Mouse (Mus musculus): ENCODE data around the gene Zfp709. TPM values are rescaled to one million over a fixed set of nuclear protein-coding genes. Genes with fewer than 3 reads are reported as not detected.

The Zfp709 gene
- total and polyA plus RNA-seq, 3 experiments, result 3.0 to 7.2 TPM; not detected in 1

DNA sequence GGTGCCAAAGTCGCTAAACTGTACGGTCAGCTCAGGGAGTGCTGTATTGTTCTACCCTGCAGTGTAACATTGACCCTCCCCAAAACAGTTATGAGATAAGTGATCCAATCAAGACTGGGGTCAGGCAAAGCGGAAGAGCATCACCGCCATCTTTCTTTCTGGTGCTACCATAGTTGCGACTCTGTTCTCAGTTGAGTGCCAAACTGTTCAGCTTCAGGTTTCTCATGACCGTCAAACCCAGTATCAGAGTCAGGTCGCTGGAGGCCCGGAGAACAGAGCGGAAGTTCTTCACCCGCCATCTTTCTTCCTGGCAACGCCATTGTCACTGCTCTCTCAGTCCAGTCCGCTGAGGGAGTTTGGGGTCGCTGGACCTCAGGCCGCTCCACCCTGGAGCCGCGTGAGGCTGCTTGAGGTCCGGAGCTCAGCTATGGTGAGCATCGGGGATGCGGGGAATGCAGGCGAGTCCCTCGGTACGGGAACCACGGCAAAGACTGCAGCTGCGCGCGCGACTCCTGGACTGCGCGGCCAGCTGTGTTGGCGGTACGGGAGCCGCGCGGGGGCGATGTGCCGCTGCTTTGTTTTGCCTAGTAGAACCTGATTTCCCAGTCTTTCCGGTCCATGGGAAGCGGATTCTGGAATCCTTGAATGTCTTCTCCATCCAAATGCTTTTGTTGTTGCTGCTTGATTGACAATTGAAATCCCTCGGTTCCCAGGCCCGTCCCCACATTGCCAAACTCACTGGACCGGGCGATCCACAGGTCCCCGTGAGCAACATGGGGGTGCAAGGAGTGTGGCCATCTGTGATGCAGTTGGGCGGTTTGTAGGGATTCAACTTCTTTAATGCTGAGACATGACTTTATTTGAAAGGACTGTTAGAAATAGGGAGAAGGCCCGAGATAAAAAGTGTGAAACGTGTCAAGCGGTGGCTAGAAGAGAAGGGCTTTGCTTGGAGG is 26.8 kb downstream of the Zfp709 start, which contains the start of the genes Zfp882 and Zfp617 (continued):
- no peak for TF ChIP-seq POLR2AphosphoS5 (IDR thresholded peaks at IDR 0.05; ENCODE audit: borderline replicate concordance, low read depth, low read length)
- 0 out of 2 replicates have a peak, but pooled peaks have one; percentile 49 for TF ChIP-seq TBP (IDR thresholded peaks at IDR 0.05; ENCODE audit: low read depth, low read length)
- peak; percentile 26; the same call in 1 of the 2 replicates for TF ChIP-seq POLR2AphosphoS2 (IDR thresholded peaks at IDR 0.05; ENCODE audit: low read length)
- peak; percentile 87 for TF ChIP-seq MXI1 (IDR thresholded peaks at IDR 0.05; ENCODE audit: low read depth, low read length)
- peak; percentile 74 for TF ChIP-seq SIN3A (IDR thresholded peaks at IDR 0.05; ENCODE audit: low read length)

GRCm38 (mm10) chr8:71912286-71912685 is 30.5 kb downstream of the Zfp709 start:
- H3K79me2 ChIP-seq (ENCODE audit: control insufficient read depth, insufficient read depth, low read length, poor library complexity), result peaks cover 36% of the 10 kb centered on the region
- peaks cover 3 to 13% of the 10 kb centered on the region in 2 experiments for H3K4me1 ChIP-seq (ENCODE audit: control insufficient read depth in 1 of 2, insufficient read depth in 2 of 2, low read length in 2 of 2)
- TF ChIP-seq ZC3H11A (IDR thresholded peaks at IDR 0.05; ENCODE audit: low read depth, low read length), result no peak
- no peak for TF ChIP-seq KAT2A (conservative IDR thresholded peaks at IDR 0.05; ENCODE audit: low read depth, low read length)
- TF ChIP-seq TCF12 (IDR thresholded peaks at IDR 0.05; ENCODE audit: low read depth, low read length), result no peak
- TF ChIP-seq MAFK (IDR thresholded peaks at IDR 0.05; ENCODE audit: borderline replicate concordance, low read depth, low read length), result no peak
- TF ChIP-seq RAD21 (IDR thresholded peaks at IDR 0.05; ENCODE audit: low read depth, low read length), result no peak
- TF ChIP-seq MAZ (IDR thresholded peaks at IDR 0.05; ENCODE audit: low read depth, low read length), result no peak
- no peak for TF ChIP-seq CHD2 (IDR thresholded peaks at IDR 0.05; ENCODE audit: low read length)
- TF ChIP-seq USF2 (IDR thresholded peaks at IDR 0.05; ENCODE audit: borderline replicate concordance in 1 of 2, insufficient read depth in 1 of 2, low read depth in 1 of 2, low read length in 2 of 2), result no peak
- no peak for TF ChIP-seq NRF1 (IDR thresholded peaks at IDR 0.05; ENCODE audit: insufficient read depth, low read depth, low read length, poor library complexity, severe bottlenecking)
- TF ChIP-seq POLR2AphosphoS5 (IDR thresholded peaks at IDR 0.05; ENCODE audit: borderline replicate concordance, low read depth, low read length), result no peak
- no peak for TF ChIP-seq NELFE (IDR thresholded peaks at IDR 0.05; ENCODE audit: low read depth, low read length)
- no peak for TF ChIP-seq MEF2A (IDR thresholded peaks at IDR 0.05; ENCODE audit: extremely low read depth, insufficient replicate concordance, low read depth, low read length, poor library complexity, severe bottlenecking)
- no peak for TF ChIP-seq ZNF384 (IDR thresholded peaks at IDR 0.05; ENCODE audit: low read depth, low read length)
- TF ChIP-seq TAL1 (IDR thresholded peaks at IDR 0.05; ENCODE audit: low read length), result no peak
- no peak for TF ChIP-seq CTCF (IDR thresholded peaks at IDR 0.05 in 2 of 3, conservative IDR thresholded peaks at IDR 0.05 in 1 of 3; ENCODE audit: control insufficient read depth in 1 of 3, insufficient read depth in 1 of 3, low read depth in 2 of 3, low read length in 3 of 3, poor library complexity in 1 of 3, severe bottlenecking in 1 of 3)
- TF ChIP-seq E2F4 (IDR thresholded peaks at IDR 0.05; ENCODE audit: borderline replicate concordance, low read depth, low read length), result no peak
- TF ChIP-seq MYB (IDR thresholded peaks at IDR 0.05; ENCODE audit: low read depth, low read length), result no peak
- TF ChIP-seq GABPA (IDR thresholded peaks at IDR 0.05; ENCODE audit: low read depth, low read length), result no peak
- no peak for TF ChIP-seq HCFC1 (IDR thresholded peaks at IDR 0.05; ENCODE audit: low read depth, low read length)
- H3K27me3 ChIP-seq (ENCODE audit: control insufficient read depth in 1 of 2, insufficient read depth in 2 of 2, low read length in 2 of 2), result no peaks in the 10 kb centered on the region
- no peak for DNase-seq (ENCODE audit: low read depth, low spot score)
- no peak overlapping the region for H3K4me3 ChIP-seq (ENCODE audit: control insufficient read depth in 1 of 2, insufficient read depth in 1 of 2, low read depth in 2 of 2, low read length in 2 of 2)
- H3K9ac ChIP-seq (ENCODE audit: control insufficient read depth, low read depth, low read length, poor library complexity, severe bottlenecking), result no peak overlapping the region
- no peaks in the 10 kb centered on the region for H3K9me3 ChIP-seq (replicated peaks; ENCODE audit: insufficient read depth, low read length)
- H3K36me3 ChIP-seq (ENCODE audit: control insufficient read depth in 1 of 2, insufficient read depth in 2 of 2, low read length in 2 of 2), result peaks cover 19 to 20% of the 10 kb centered on the region in 2 experiments
- no peak overlapping the region for H3K27ac ChIP-seq (ENCODE audit: control insufficient read depth, low read depth, low read length)

All from MEL (cell line).